Mouse (Mus musculus) embryonic facial prominence, embryonic 13.5 days (tissue): Measurements from ENCODE around the gene Myo15. TPM values are rescaled to one million over a fixed set of nuclear protein-coding genes. Genes with fewer than 3 reads are reported as not detected.
A peak's percentile ranks its signal among the peaks of the same experiment; 100 is the strongest.

Experiments used
- ATAC-seq: fragments of 200-750 bp; cut with Nextera tagmentation; 2 replicates; pipeline ENCODE4 v1.8.0; 2017; ENCODE audit warnings: low read depth; ENCODE audit not compliant: insufficient number of reproducible peaks, insufficient read depth, low FRiP score, low TSS enrichment
- H3K27ac ChIP-seq: fragments of 300-500 bp; sonication (generic); 2 replicates; pipeline ENCODE4 v1.5.1; 2015; ENCODE audit warnings: moderate library complexity, mild to moderate bottlenecking, inconsistent platforms
- H3K27me3 ChIP-seq: fragments of 300-500 bp; sonication (generic); 2 replicates; pipeline ENCODE4 v1.6.1; 2015; ENCODE audit warnings: mild to moderate bottlenecking, inconsistent platforms
- H3K36me3 ChIP-seq: fragments of 300-500 bp; sonication (generic); 2 replicates; pipeline ENCODE4 v1.6.1; 2015; ENCODE audit warnings: mild to moderate bottlenecking, inconsistent platforms
- H3K4me1 ChIP-seq: fragments of 300-500 bp; sonication (generic); 2 replicates; pipeline ENCODE4 v1.6.1; 2015; ENCODE audit warnings: inconsistent platforms
- H3K4me2 ChIP-seq: fragments of 300-500 bp; sonication (generic); 2 replicates; pipeline ENCODE4 v1.6.1; 2015; ENCODE audit warnings: moderate library complexity, mild to moderate bottlenecking, inconsistent platforms
- H3K4me3 ChIP-seq: fragments of 300-500 bp; sonication (generic); 2 replicates; pipeline ENCODE4 v1.5.1; 2015; ENCODE audit warnings: mild to moderate bottlenecking, inconsistent platforms
- H3K9ac ChIP-seq: fragments of 300-500 bp; sonication (generic); 2 replicates; pipeline ENCODE4 v1.6.1; 2015; ENCODE audit warnings: mild to moderate bottlenecking, inconsistent platforms
- H3K9me3 ChIP-seq: fragments of 300-500 bp; sonication (generic); 2 replicates; pipeline ENCODE4 v1.6.1; 2016; ENCODE audit warnings: inconsistent platforms
- WGBS: fragments of 180-500 bp; shearing (Covaris S2); methylation state at CpG from one replicate; pipeline ENCODE4 v1.1.7; 2015; ENCODE audit warnings: mixed read lengths; 5-methylcytosine and 5-hydroxymethylcytosine counted together
- polyA plus RNA-seq: library from polyadenylated mRNA; unstranded; fragments of >200 nt; fragmentation: Nextera tagmentation; extraction: Ambion mirVana; gene quantifications from 2 replicates; pipeline ENCODE4 v1.2.1, GENCODE M21; 2015

The Myo15 gene
- polyA plus RNA-seq, 1 experiment from 2014 or later, result 0.67 TPM

DNA sequence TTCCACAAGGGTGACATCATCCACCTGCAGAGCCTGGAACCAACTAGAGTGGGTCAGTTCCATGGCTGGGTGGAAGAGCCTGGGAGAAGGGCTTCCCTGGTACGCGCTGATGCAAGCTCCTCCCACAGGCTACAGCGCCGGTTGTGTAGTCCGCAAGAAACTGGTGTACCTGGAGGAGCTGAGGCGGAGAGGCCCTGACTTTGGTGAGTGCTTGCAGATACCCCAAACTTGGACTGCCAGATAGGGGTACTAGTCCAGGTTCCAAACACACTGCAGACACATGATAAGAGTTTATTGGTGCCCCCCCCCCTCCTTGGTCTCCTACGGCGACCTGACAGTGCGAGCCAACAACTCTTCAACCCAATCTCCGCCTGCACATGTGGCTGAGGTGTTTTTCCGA is 39.8 kb downstream of the Myo15 start:
- Histone ChIP-seq H3K27me3 (peaks cover 30% of the 10 kb centered on the region), H3K27ac (no peak overlapping the region), H3K4me1 (peaks cover 5% of the 10 kb centered on the region), H3K36me3 (no peaks in the 10 kb centered on the region), H3K9me3 (no peaks in the 10 kb centered on the region), H3K9ac (peak overlapping the region; percentile 72), H3K4me2 (peak overlapping the region; percentile 82), H3K4me3 (peak overlapping the region; percentile 47)
- 2% methylated on average over 11 of the region's 11 CpGs for WGBS
- ATAC-seq, result no peak

DNA sequence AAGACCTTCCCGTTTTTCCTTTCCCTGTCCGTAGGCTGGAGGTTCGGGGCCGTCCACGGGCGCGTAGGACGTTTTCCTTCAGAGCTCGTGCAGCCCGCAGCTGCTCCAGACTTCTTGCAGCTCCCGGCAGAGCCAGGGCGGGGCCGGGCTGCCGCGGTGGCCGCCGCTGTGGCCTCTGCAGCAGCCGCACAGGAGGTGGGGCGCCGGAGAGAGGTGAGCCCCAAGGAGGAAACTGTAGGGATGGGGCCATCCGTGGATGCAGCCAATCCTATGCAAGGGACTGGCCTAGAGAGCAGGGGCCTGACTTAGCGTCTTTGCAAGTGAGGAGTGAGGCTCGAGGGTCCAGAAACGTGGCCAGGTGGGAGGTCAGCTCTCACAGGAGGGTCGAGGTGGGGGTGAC is 40.4 kb downstream of the Myo15 start:
- Histone ChIP-seq H3K27me3 (peaks cover 30% of the 10 kb centered on the region), H3K4me2 (peak overlapping the region; percentile 82), H3K9me3 (no peaks in the 10 kb centered on the region), H3K36me3 (no peaks in the 10 kb centered on the region), H3K4me1 (peaks cover 5% of the 10 kb centered on the region), H3K4me3 (peak overlapping the region; percentile 47), H3K9ac (peak overlapping the region; percentile 72), H3K27ac (no peak overlapping the region)
- ATAC-seq, result peak; percentile 77; the same call in 1 of the 2 replicates
- under 1% methylated on average over 25 of the region's 25 CpGs for WGBS

DNA sequence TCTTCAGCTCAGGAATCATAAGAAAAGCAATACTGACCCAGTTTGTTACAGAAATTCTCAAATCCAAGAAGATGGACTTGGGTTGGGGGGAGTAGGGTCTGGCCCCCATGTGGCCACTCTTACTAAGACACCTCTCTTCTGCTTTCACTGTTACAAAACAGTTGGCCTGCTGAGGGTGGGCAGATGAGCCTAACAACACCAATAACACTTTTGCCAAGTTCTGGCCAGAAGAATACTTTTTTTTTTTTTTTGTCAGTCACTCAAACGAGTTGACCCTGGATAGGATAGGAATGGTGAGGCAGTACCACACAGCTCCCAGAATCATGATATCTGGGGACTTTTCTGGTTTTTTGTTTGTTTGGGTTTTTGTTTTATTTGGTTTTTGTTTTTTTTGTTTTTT is 42.8 kb downstream of the Myo15 start:
- Histone ChIP-seq H3K9me3 (no peaks in the 10 kb centered on the region), H3K9ac (no peak overlapping the region), H3K27ac (no peak overlapping the region), H3K4me3 (no peak overlapping the region), H3K4me2 (no peak overlapping the region), H3K36me3 (no peaks in the 10 kb centered on the region), H3K4me1 (peaks cover 5% of the 10 kb centered on the region), H3K27me3 (peaks cover 30% of the 10 kb centered on the region)
- no peak for ATAC-seq
- WGBS, result 72% methylated on average over 1 of the region's 1 CpGs

DNA sequence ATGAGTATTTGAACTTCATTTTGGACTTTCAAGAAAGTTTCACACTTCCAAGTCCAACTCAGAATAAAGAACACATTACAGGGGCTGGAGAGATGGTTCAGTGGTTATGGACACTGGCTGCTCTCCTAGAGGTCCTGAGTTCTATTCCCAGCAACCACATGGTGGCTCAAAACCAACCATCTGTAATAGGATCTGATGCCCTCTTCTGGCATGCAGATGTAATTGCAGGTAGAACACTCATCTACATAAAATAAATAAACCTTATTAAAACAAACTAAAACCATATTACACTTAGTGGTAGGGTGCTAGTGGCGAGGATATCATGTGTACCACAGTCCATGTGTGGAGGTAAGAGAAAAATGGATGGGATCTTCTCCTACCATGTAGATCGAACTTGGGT is 43.4 kb downstream of the Myo15 start:
- Histone ChIP-seq H3K36me3 (no peaks in the 10 kb centered on the region), H3K27ac (no peak overlapping the region)
- WGBS, result 72% methylated on average over 2 of the region's 2 CpGs

DNA sequence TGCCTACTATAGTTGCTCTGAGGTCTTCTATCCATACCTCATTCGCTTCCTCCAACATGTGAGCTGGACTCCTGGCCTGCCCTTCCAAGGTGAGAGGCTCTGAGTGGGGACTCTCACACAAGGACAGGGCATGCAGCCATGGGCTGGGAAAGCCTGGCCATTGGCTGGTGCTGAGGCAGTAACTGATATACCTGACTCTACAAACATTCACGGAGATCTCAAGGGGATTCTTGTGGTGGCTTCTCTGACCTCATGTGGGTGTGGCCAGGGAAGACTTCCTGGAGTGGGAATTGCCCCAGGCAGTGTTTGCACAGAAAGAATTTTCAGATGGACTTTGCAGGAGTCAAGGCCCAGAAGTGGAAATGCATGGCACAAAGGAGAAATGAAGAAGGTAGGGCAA is 45.8 kb downstream of the Myo15 start:
- WGBS, result 47% methylated on average over 2 of the region's 2 CpGs
- Histone ChIP-seq H3K9ac (no peak overlapping the region), H3K4me1 (no peaks in the 10 kb centered on the region), H3K4me2 (no peak overlapping the region), H3K27ac (no peak overlapping the region), H3K9me3 (no peaks in the 10 kb centered on the region), H3K4me3 (no peak overlapping the region), H3K36me3 (no peaks in the 10 kb centered on the region), H3K27me3 (peaks cover 12% of the 10 kb centered on the region)
- ATAC-seq, result no peak

More for the DNA sequence above, 43.4 kb downstream of the Myo15 start:
- H3K27me3 ChIP-seq, result peaks cover 25% of the 10 kb centered on the region
- H3K4me1 ChIP-seq, result peaks cover 5% of the 10 kb centered on the region
- ATAC-seq, result no peak
- H3K9ac ChIP-seq, result no peak overlapping the region
- no peak overlapping the region for H3K4me3 ChIP-seq
- H3K4me2 ChIP-seq, result no peak overlapping the region
- no peaks in the 10 kb centered on the region for H3K9me3 ChIP-seq

DNA sequence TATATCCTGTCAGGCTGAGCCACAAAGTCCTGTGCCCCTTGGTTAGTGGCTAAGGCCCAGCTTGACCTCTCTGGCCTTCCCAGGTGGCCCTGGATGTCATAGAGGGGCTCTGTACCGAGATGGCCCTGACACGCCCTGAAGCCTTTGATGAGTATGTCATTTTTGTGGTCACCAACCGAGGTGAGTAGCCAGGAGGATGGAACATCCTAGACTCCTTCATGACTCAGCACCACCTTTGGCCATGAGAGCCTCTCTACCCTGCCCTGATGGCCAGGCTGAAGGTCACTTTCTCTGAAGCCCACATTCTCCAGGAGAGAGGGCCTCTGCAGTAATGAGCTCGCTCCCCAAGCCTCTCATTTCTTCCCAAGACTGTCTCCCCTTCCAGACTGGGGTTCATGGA is 49.2 kb downstream of the Myo15 start:
- no peak overlapping the region for H3K9ac ChIP-seq
- 67% methylated on average over 4 of the region's 4 CpGs for WGBS
- ATAC-seq, result no peak
- H3K4me3 ChIP-seq, result no peak overlapping the region
- H3K4me2 ChIP-seq, result no peak overlapping the region
- H3K27ac ChIP-seq, result no peak overlapping the region
- H3K9me3 ChIP-seq, result no peaks in the 10 kb centered on the region
- H3K27me3 ChIP-seq, result no peaks in the 10 kb centered on the region
- no peaks in the 10 kb centered on the region for H3K36me3 ChIP-seq
- H3K4me1 ChIP-seq, result no peaks in the 10 kb centered on the region

DNA sequence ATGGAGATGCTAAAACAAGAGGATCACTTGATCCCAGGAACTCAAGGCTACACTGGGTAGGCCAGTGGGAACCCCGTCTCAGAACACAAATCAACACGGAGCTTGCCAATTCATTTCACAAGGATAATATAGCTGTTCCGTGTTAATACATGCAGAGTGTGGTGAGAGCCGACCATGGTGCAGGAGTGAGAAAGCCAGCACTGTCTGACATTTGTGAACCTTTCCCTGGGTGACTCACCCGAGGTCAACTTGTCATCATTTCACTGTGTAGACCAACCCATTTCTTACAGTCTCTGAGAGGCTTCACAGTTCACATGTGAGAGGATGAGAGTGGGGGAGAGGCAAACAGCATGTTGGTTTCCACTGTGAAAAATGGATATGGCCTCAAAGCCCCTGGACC is 52.9 kb downstream of the Myo15 start:
- Histone ChIP-seq H3K4me2 (no peak overlapping the region), H3K4me3 (no peak overlapping the region), H3K9me3 (no peaks in the 10 kb centered on the region), H3K4me1 (no peaks in the 10 kb centered on the region), H3K27ac (no peak overlapping the region), H3K9ac (no peak overlapping the region), H3K27me3 (no peaks in the 10 kb centered on the region), H3K36me3 (no peaks in the 10 kb centered on the region)
- WGBS, result 83% methylated on average over 5 of the region's 5 CpGs
- no peak for ATAC-seq

DNA sequence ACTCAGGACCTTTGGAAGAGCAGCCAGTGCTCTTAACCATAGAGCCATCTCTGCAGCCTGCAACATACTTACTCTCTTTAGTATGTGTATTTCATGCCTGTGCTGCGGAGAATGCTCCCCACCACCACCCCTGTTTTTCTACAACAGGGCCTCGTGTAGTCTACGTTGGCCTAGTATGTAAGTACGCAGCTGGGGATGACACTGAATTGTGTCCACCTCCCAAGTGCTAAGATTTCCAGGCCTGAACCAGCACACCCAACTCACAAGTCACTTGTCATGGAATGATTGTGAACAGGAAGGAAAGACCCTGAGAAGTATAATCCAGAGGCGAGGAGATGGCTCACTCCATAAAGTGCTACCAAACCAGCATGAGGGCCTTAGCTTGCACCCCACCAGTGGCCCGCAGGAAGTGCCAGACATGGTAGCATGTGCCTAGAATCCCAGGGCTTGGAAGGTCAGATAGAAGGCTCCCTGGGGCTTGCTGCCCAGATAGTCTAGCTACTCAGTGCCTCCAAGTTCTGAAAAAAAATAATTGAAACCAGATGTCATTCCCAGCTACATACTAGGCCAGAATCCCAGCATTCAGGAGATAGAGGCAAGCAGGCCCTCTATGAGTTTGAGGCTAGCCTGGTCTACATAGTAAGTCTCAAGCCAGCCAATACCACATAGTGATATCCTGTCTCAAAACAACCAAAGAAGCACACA is 53.7 kb downstream of the Myo15 start:
- no peaks in the 10 kb centered on the region for H3K27me3 ChIP-seq
- H3K4me2 ChIP-seq, result no peak overlapping the region
- no peaks in the 10 kb centered on the region for H3K4me1 ChIP-seq
- 79% methylated on average over 6 of the region's 6 CpGs for WGBS
- H3K36me3 ChIP-seq, result no peaks in the 10 kb centered on the region
- no peak overlapping the region for H3K4me3 ChIP-seq
- H3K9me3 ChIP-seq, result no peaks in the 10 kb centered on the region
- no peak overlapping the region for H3K9ac ChIP-seq
- H3K27ac ChIP-seq, result no peak overlapping the region
- ATAC-seq, result no peak

DNA sequence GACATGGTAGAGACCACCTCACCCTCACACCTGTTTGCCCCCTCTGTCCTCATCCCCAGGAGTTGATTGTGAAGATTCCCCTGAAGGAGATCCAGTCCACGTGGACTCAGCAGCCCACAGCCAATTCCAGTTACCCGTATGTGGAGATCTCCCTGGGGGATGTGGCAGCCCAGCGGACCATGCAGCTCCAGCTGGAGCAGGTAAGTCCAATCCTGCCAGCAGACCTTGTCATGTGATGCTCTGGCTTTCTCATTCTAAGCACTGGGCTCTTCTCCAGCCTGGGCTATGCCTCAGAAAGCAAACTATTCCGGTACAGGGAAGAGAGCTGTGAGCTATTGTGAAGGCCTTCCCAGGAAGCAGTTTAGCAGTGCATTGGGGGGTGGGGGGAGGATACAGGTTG is 57.3 kb downstream of the Myo15 start:
- H3K27ac ChIP-seq, result no peak overlapping the region
- no peaks in the 10 kb centered on the region for H3K9me3 ChIP-seq
- no peaks in the 10 kb centered on the region for H3K4me1 ChIP-seq
- 76% methylated on average over 4 of the region's 4 CpGs for WGBS
- no peaks in the 10 kb centered on the region for H3K27me3 ChIP-seq
- no peak overlapping the region for H3K4me3 ChIP-seq
- ATAC-seq, result no peak
- no peak overlapping the region for H3K4me2 ChIP-seq
- H3K9ac ChIP-seq, result no peak overlapping the region
- no peaks in the 10 kb centered on the region for H3K36me3 ChIP-seq

DNA sequence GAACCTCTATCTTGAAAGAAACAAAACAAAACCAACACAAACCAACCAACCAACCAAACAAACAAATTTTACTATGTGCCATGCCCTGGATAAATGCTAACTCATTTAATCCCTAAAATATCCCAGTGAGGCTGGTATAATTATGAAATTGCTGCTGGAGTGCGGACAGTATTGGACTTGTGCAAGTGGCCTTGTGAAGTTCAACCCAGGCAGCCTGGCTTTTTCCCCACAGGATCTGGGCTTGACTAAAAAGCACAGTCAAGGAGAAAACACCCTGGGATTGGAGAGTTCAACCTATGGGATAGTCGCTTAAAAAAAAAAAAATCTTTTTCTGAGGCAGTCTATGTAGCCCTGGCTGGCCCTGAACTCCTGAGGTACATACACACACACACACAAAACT is 66.5 kb downstream of the Myo15 start:
- no peak overlapping the region for H3K4me3 ChIP-seq
- H3K9ac ChIP-seq, result peak overlapping the region; percentile 95
- no peaks in the 10 kb centered on the region for H3K27me3 ChIP-seq
- peak overlapping the region; percentile 95 for H3K4me2 ChIP-seq
- H3K27ac ChIP-seq, result peak overlapping the region; percentile 100
- H3K36me3 ChIP-seq, result no peaks in the 10 kb centered on the region
- 82% methylated on average over 2 of the region's 2 CpGs for WGBS
- H3K4me1 ChIP-seq, result peaks cover 20% of the 10 kb centered on the region
- ATAC-seq, result no peak
- no peaks in the 10 kb centered on the region for H3K9me3 ChIP-seq

DNA sequence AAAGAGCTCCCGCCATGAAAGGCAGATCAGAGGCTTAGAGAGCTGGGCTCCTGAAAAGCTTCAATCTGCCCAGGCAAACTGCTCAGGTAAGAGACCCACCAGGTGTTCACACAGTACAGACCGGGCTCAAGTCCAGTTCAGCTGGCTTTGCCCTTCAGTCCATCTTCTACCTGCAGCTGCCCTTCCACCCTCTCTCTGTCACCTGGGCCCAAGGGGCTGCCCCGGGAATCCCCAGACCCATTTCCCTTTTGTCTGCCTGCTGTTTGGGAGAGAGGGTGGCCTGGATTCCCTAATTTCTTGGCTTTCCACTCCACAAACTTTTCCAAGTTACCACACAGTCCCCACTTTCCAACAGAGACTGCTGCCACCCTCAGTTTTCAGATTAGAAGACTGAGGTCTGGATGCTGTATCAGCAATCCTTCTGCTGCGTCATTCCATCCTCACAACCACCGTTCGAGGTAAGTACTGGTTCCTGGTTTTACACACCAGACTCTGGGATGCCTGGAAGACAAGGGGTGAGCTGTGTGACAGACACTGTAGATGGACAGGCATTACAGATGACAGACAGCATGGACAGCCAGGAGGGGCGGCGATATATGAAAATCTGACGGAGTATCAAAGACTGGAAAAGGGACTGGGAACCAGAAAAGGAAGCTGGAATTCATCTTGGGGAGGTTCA is 67.2 kb downstream of the Myo15 start, which contains the start of gene Alkbh5:
Gene Alkbh5 (plus strand): TSS at position 202 of the 679 bp plus-strand sequence.
- peaks cover 25% of the 10 kb centered on the region for H3K4me1 ChIP-seq
- H3K27ac ChIP-seq, result peak within 1 kb of the TSS; percentile 100
- H3K27me3 ChIP-seq, result no peaks in the 10 kb centered on the region
- WGBS, result 19% methylated on average over 9 of the region's 9 CpGs
- H3K9me3 ChIP-seq, result no peaks in the 10 kb centered on the region
- H3K4me3 ChIP-seq, result peak within 1 kb of the TSS; percentile 82
- no peaks in the 10 kb centered on the region for H3K36me3 ChIP-seq
- H3K4me2 ChIP-seq, result peak within 1 kb of the TSS; percentile 95
- H3K9ac ChIP-seq, result peak within 1 kb of the TSS; percentile 95
- no peak for ATAC-seq

DNA sequence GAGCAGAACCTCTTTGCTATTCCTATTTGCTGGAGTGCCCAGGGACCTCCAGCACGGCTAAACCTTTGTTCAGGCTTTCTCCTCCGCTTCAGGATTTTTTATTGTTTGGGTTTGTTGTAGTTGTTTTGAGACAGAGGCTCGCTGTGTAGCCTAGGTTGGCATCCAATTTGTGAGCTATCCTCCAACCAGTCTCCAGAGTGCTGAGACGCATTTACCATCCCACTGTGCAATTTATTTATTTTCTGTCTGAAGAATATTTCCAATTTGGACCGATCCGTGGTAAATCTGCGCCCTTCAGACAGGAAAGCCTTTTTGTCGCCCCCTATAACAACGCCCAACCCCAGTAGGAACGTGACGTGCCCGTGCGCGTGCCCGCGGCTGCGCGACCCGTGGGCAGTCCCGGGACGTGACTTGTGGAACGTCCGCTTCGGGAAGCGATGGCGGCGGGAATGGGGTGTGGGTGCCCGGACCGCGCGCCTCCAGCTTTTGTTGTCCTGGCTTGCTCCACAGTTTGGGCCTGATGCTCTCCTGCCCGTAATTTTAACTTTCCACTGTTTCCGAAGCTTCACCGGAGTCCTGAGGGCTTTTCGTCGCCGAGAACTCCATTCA is 67.8 kb downstream of the Myo15 start:
- peaks cover 3% of the 10 kb centered on the region for H3K36me3 ChIP-seq
- peak overlapping the region; percentile 95 for H3K4me2 ChIP-seq
- H3K27ac ChIP-seq, result peak overlapping the region; percentile 100
- no peaks in the 10 kb centered on the region for H3K9me3 ChIP-seq
- H3K4me1 ChIP-seq, result peaks cover 29% of the 10 kb centered on the region
- under 1% methylated on average over 37 of the region's 37 CpGs for WGBS
- H3K27me3 ChIP-seq, result no peaks in the 10 kb centered on the region
- peak; percentile 70; the same call in 1 of the 2 replicates for ATAC-seq
- peak overlapping the region; percentile 82 for H3K4me3 ChIP-seq
- H3K9ac ChIP-seq, result peak overlapping the region; percentile 95
